Mouse (Mus musculus): Measurements from ENCODE around the gene Eif2b4.

GRCm38 (mm10) chr5:31201042-31201741 is 8.0 kb upstream of the Eif2b4 start:
- TF ChIP-seq NANOG (IDR thresholded peaks at IDR 0.05; ENCODE audit: borderline replicate concordance, low read length) (no peak), CTCF (conservative IDR thresholded peaks at IDR 0.05; ENCODE audit: low read length) (no peak), POU5F1 (IDR thresholded peaks at IDR 0.05; ENCODE audit: borderline replicate concordance, low read length) (no peak)
